Mouse (Mus musculus) stomach, embryonic 14.5 days (tissue): ENCODE data around the gene Zfp839. TPM values are rescaled to one million over a fixed set of nuclear protein-coding genes. Genes with fewer than 3 reads are reported as not detected.
"Not testable (repeated sequence)": the region's sequence is repeated elsewhere in the genome, so short reads cannot be mapped to it uniquely, and the experiment has no call there.

ENCODE experiments used
- ATAC-seq: fragments of 200-750 bp; cut with Nextera tagmentation; 2 replicates; pipeline ENCODE4 v1.8.0; 2017; ENCODE audit warnings: low read depth, moderate TSS enrichment; ENCODE audit not compliant: insufficient number of reproducible peaks, insufficient read depth, low FRiP score
- H3K27ac ChIP-seq: fragments of 300-500 bp; sonication (generic); 2 replicates; pipeline ENCODE4 v1.5.1; 2014; ENCODE audit warnings: mild to moderate bottlenecking, low read length, moderate library complexity, mixed read lengths
- H3K27me3 ChIP-seq: fragments of 300-500 bp; sonication (generic); 2 replicates; pipeline ENCODE4 v1.6.1; 2014; ENCODE audit warnings: low read length, control low read depth, mixed read lengths; ENCODE audit not compliant: control insufficient read depth, insufficient read depth
- H3K36me3 ChIP-seq: fragments of 300-500 bp; sonication (generic); 2 replicates; pipeline ENCODE4 v1.6.1; 2014; ENCODE audit warnings: mild to moderate bottlenecking, control low read depth, low read length, moderate library complexity, mixed read lengths; ENCODE audit not compliant: control insufficient read depth, insufficient read depth
- H3K4me1 ChIP-seq: fragments of 300-500 bp; sonication (generic); 2 replicates; pipeline ENCODE4 v1.6.1; 2014; ENCODE audit warnings: low read length, control low read depth, mixed read lengths; ENCODE audit not compliant: control insufficient read depth, insufficient read depth
- H3K4me2 ChIP-seq: fragments of 300-500 bp; sonication (generic); replicated peaks from 2 replicates; pipeline ENCODE4 v1.6.1; 2014; ENCODE audit warnings: low read depth, low read length, control low read depth
- H3K4me3 ChIP-seq: fragments of 300-500 bp; sonication (generic); 2 replicates; pipeline ENCODE4 v1.5.1; 2014; ENCODE audit warnings: low read depth, low read length, control low read depth
- H3K9ac ChIP-seq: fragments of 300-500 bp; sonication (generic); replicated peaks from 2 replicates; pipeline ENCODE4 v1.6.1; 2014; ENCODE audit warnings: low read depth, mild to moderate bottlenecking, control low read depth, low read length, moderate library complexity, mixed read lengths
- H3K9me3 ChIP-seq: fragments of 300-500 bp; sonication (generic); 2 replicates; pipeline ENCODE4 v1.6.1; 2016; ENCODE audit warnings: low read depth, low read length, control low read depth; ENCODE audit not compliant: control insufficient read depth
- WGBS: fragments of 180-500 bp; shearing (Covaris S2); extraction: QIAGEN DNeasy Blood & Tissue Kit; methylation state at CpG from one replicate; pipeline ENCODE4 v1.1.7; 2014; 5-methylcytosine and 5-hydroxymethylcytosine counted together
- polyA plus RNA-seq: library from polyadenylated mRNA; unstranded; fragments of >200 nt; fragmentation: Nextera tagmentation; extraction: Ambion mirVana; gene quantifications from 2 replicates; pipeline ENCODE4 v1.2.1, GENCODE M21; 2014

Gene Zfp839
- polyA plus RNA-seq, 1 experiment from 2014 or later, result 4.6 TPM

GRCm38 (mm10) chr12:110845131-110845880 is 4.7 kb upstream of the Zfp839 start:
- H3K4me1 ChIP-seq, result peaks cover 5% of the 10 kb centered on the region
- no peaks in the 10 kb centered on the region for H3K9me3 ChIP-seq
- no peaks in the 10 kb centered on the region for H3K36me3 ChIP-seq
- H3K4me3 ChIP-seq, result peak overlapping the region; percentile 54
- H3K27me3 ChIP-seq, result no peaks in the 10 kb centered on the region
- ATAC-seq, result peak; percentile 94
- H3K9ac ChIP-seq, result peak overlapping the region; percentile 42; the same call in 1 of the 2 replicates
- H3K27ac ChIP-seq, result peak overlapping the region; percentile 82
- peak overlapping the region; percentile 76 for H3K4me2 ChIP-seq
- under 1% methylated on average over 36 of the region's 36 CpGs for WGBS

- Histone ChIP-seq H3K4me3 (peak overlapping the region; percentile 54), H3K27me3 (no peaks in the 10 kb centered on the region), H3K36me3 (no peaks in the 10 kb centered on the region), H3K9ac (no peak overlapping the region), H3K9me3 (no peaks in the 10 kb centered on the region), H3K27ac (no peak overlapping the region), H3K4me1 (peaks cover 9% of the 10 kb centered on the region), H3K4me2 (peak overlapping the region; percentile 76)
- no peak for ATAC-seq
- WGBS, result 71% methylated on average over 6 of the region's 6 CpGs
These were observed 3.8 kb upstream of the Zfp839 start for GRCm38 (mm10) chr12:110846191-110846765.

- Histone ChIP-seq H3K36me3 (peaks cover 5% of the 10 kb centered on the region), H3K27ac (no peak overlapping the region), H3K9me3 (no peaks in the 10 kb centered on the region), H3K27me3 (no peaks in the 10 kb centered on the region), H3K9ac (peak overlapping the region; percentile 82), H3K4me1 (peaks cover 13% of the 10 kb centered on the region), H3K4me2 (peak overlapping the region; percentile 67), H3K4me3 (peak overlapping the region; percentile 83)
- 13% methylated on average over 9 of the region's 9 CpGs for WGBS
- ATAC-seq, result no peak; the same call in 1 of the 2 replicates
These were observed 840 bp downstream of the Zfp839 start for GRCm38 (mm10) chr12:110850929-110851256.

GRCm38 (mm10) chr12:110851414-110851813 is 1.4 kb downstream of the Zfp839 start:
- ATAC-seq, result no peak
- peaks cover 10% of the 10 kb centered on the region; the same call in 1 of the 2 replicates for H3K4me1 ChIP-seq
- no peak overlapping the region for H3K27ac ChIP-seq
- H3K27me3 ChIP-seq, result no peaks in the 10 kb centered on the region
- 69% methylated on average over 12 of the region's 12 CpGs for WGBS
- H3K9me3 ChIP-seq, result no peaks in the 10 kb centered on the region
- no peak overlapping the region; the same call in 1 of the 2 replicates for H3K9ac ChIP-seq
- H3K4me2 ChIP-seq, result peak overlapping the region; percentile 67
- peak overlapping the region; percentile 83; the same call in 1 of the 2 replicates for H3K4me3 ChIP-seq
- peaks cover 10% of the 10 kb centered on the region for H3K36me3 ChIP-seq

- H3K4me3 ChIP-seq, result no peak overlapping the region
- no peaks in the 10 kb centered on the region for H3K9me3 ChIP-seq
- ATAC-seq, result no peak
- H3K27me3 ChIP-seq, result no peaks in the 10 kb centered on the region
- H3K27ac ChIP-seq, result no peak overlapping the region
- 82% methylated on average over 1 of the region's 1 CpGs for WGBS
- peaks cover 15% of the 10 kb centered on the region for H3K36me3 ChIP-seq
- H3K4me1 ChIP-seq, result peaks cover 10% of the 10 kb centered on the region; the same call in 1 of the 2 replicates
- H3K4me2 ChIP-seq, result no peak overlapping the region
- H3K9ac ChIP-seq, result no peak overlapping the region
These were observed 1.9 kb downstream of the Zfp839 start for GRCm38 (mm10) chr12:110851923-110852322.

- H3K27me3 ChIP-seq, result no peaks in the 10 kb centered on the region
- ATAC-seq, result no peak
- H3K9ac ChIP-seq, result no peak overlapping the region
- no peaks in the 10 kb centered on the region for H3K9me3 ChIP-seq
- no peak overlapping the region for H3K4me2 ChIP-seq
- 87% methylated on average over 32 of the region's 32 CpGs for WGBS
- peaks cover 10% of the 10 kb centered on the region; the same call in 1 of the 2 replicates for H3K4me1 ChIP-seq
- H3K4me3 ChIP-seq, result no peak overlapping the region
- H3K27ac ChIP-seq, result no peak overlapping the region
- H3K36me3 ChIP-seq, result peaks cover 25% of the 10 kb centered on the region
These were observed 5.0 kb downstream of the Zfp839 start for GRCm38 (mm10) chr12:110854786-110855737.

GRCm38 (mm10) chr12:110857196-110857595 is 7.1 kb downstream of the Zfp839 start:
- Histone ChIP-seq H3K9ac (no peak overlapping the region), H3K9me3 (no peaks in the 10 kb centered on the region), H3K4me2 (no peak overlapping the region), H3K36me3 (peaks cover 31% of the 10 kb centered on the region), H3K4me3 (no peak overlapping the region), H3K27ac (no peak overlapping the region), H3K27me3 (no peaks in the 10 kb centered on the region), H3K4me1 (no peaks in the 10 kb centered on the region)
- 82% methylated on average over 7 of the region's 7 CpGs for WGBS
- ATAC-seq, result no peak

GRCm38 (mm10) chr12:110858681-110859080 is 8.6 kb downstream of the Zfp839 start:
- H3K4me3 ChIP-seq, H3K9ac ChIP-seq, H3K4me2 ChIP-seq, H3K4me1 ChIP-seq, H3K27ac ChIP-seq, ATAC-seq, H3K9me3 ChIP-seq, H3K27me3 ChIP-seq: not testable (repeated sequence)
- WGBS, result 94% methylated on average over 15 of the region's 15 CpGs
- peaks cover 36% of the 10 kb centered on the region for H3K36me3 ChIP-seq
